Mouse (Mus musculus) frontal cortex, postnatal 10 days (tissue): ENCODE results near the gene Gm28038.

ENCODE experiments used
- DNase-seq, 2 experiments: peaks; one replicate each; pipeline ENCODE4 v3.0.0; 2022; ENCODE audit warnings: low spot score in 2 of 2, mixed read lengths in 1 of 2

Gm28038 gene

GRCm38 (mm10) chr2:30256616-30257350 lies 24.1 kb upstream of the Gm28038 start:
- no peak for DNase-seq

DNA sequence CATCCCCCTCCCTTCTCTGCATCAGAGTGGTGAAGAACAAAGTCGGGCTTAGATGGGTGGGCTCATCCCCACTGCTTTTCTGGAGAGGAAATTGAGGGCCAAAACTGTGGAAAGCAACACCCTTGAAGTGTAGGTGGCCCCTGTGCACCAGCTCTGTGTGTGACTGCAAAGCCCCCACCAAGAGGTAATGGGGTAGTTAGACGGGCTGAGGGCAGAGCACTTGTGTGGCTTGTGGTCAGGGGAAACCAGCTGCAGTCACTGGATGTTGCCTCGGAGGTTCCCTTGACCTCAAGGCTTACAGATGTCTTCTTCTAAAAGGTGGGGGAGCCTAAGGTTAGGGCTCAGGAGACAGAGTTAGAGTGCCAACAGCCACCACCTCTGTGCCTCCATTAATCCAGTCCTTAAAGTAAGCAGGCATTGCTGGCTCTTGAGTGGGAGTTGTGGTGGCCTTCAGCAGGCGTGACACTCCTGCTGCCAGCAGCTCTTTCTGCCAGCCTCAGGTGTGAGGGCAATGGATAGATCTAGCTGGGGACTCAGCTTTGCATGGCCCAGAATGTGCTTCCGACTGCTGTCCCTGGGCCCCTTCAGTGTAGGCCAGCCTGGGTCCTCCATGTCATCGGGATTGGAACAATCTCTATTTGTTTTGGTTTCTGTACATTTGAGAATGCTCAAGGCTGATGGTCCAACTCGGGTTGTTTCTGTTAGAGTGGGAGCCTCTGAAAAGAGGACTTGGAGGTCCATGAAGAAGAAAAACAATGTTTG lies 23.0 kb upstream of the Gm28038 start:
- no peak for DNase-seq

- no peak for DNase-seq
These were observed 22.2 kb upstream of the Gm28038 start for GRCm38 (mm10) chr2:30258600-30258999.

DNA sequence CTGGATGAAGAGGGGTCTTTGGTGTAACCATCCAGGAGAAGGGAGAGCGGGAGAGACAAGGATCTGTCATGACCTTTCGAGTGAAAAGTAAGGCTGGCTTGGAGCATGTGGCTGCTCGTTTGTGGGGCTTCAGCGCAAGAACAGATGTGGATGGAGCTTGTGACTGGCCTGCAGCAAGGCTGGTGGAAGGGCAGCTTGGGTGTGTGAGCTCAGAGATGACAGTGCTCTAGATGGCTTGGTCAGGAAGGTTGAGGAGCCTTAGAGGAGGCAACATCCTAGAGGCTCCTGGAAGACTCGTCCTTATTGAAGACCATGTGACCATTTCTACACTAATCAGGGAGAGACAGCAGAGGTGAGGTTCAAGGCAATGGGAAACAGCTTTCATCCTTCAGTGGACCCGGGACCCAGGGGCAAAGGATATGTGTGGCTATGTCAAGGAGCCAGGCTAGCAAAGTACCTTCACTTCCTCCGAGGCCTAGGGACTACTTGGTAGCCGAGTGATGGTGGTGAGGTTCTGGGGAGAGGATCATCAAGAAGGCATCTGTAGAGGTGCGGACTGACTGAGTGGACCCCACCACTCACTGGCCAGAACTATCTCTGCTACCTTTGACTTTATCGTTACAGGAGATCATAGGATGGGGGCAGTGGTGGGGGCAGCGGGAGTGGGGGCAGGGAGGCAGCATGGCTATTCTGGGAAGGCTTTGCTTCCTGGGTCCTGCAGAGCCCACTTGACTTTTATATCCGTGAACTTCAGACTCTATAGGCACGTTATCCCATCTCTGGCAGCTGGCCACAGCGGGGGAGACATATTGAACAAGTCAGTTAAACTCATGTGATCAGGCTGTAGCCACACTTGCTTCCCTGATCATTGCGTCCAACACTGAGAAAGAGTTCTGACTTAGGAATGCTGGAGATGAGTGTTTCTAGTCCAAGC lies 21.4 kb upstream of the Gm28038 start:
- DNase-seq, result no peak

GRCm38 (mm10) chr2:30261064-30261736 lies 19.6 kb upstream of the Gm28038 start:
- DNase-seq, result no peak

DNA sequence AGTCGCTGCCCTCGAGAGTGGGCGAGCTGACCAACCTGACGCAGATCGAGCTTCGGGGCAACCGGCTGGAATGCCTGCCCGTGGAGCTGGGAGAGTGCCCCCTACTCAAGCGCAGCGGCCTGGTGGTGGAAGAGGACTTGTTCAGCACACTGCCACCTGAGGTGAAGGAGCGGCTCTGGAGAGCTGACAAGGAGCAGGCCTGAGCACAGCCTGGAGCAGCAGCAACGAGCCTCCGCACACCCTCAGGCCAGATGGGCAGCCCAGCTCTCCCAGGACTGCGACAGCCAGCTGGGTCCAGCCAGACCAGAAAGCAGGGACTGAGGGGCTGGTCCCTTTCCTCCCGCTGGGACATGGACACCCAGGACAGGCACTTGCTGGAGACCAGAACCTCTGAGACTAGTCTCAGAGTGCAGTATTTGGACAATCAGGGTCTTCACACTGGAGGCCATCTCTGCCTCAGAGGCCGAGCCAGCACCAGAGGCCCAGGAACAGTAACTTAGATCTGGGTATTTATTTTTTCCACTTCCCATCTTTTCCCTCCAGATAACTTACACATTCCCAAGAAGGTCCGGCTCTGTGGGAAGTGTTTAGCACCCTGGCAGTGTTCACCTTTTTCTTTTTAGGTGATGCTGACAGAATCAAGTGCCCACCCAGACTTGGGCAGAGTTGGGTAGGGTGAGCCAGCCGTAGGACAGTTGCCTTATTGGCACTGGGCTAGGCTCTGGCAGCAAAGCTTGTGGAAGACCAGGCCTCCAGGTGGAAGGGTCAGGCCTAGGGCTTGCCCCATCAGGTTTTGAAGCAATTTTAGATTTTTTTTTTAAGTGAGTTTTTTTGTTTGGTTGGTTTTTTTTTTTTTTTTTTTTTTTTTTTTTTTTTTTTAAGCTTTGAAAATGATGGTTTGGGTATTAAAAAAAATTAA lies 18.7 kb upstream of the Gm28038 start:
- no peak for DNase-seq

GRCm38 (mm10) chr2:30262840-30263441 lies 17.9 kb upstream of the Gm28038 start:
- peak; percentile 68 to 69 for DNase-seq

DNA sequence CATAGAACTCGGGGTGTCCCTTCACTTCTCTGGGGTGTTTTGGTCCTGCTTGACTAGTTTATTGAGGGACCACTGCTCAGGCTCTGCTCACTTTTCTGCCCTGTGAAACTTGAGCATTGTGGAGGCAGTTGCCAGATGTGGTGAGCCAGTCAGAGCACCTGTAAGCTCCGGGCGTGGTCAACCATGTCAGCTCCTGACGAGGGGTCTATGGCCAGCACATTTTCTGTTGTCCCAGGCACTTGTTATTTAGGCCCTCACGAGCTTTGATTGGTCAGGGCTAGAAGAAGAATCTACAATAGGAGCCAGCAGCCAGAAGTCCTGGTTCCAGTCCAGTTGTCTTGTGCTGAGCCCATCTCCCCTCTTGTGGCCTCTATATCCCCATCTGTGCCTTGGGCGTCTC lies 17.0 kb upstream of the Gm28038 start:
- no peak for DNase-seq

DNA sequence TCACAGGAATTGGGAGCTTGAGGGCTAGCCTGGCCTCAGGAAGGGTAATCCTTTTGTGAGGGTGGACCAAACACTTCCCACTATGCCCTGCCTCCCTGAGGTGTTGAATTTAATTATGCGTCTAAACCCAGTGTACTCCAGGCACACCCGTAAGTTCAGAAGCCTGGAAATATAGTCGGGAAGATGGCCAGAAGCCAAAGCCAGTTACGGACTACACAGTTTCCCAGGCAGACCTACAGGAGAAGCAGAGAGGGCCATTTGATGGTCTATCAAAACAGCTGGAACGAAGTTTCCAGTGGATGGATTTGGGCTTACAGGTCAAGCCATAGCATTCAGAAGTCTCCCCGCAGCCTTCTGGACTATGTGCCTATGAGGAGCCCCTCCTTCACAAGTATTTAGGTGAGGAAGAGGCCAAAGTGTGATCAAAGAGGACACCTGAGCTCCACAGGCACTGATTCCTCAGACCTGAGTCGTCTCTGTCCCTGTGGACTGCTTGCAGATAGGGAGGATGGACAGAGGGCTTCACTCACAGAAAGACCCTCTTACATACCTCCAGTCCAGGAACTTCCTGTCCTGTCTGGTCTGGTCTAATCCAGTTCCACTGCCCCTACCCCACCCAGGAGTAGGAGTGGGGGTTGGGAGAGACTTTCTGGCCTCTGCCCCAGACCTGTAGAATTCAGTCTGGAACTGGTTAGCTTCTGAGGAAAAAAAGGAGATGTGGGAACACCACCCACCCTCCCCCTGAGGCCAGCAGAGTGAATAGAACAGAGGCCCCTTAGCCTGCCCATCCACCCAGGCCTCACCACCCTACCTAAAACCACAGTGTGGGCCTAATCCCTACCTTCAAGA lies 15.9 kb upstream of the Gm28038 start:
- no peak for DNase-seq

GRCm38 (mm10) chr2:30265767-30266253 lies 15.0 kb upstream of the Gm28038 start, which contains the start of gene Phyhd1:
TSS of gene Phyhd1 (plus strand) at chr2:30266203.
- DNase-seq, result peak; percentile 46 to 73

DNA sequence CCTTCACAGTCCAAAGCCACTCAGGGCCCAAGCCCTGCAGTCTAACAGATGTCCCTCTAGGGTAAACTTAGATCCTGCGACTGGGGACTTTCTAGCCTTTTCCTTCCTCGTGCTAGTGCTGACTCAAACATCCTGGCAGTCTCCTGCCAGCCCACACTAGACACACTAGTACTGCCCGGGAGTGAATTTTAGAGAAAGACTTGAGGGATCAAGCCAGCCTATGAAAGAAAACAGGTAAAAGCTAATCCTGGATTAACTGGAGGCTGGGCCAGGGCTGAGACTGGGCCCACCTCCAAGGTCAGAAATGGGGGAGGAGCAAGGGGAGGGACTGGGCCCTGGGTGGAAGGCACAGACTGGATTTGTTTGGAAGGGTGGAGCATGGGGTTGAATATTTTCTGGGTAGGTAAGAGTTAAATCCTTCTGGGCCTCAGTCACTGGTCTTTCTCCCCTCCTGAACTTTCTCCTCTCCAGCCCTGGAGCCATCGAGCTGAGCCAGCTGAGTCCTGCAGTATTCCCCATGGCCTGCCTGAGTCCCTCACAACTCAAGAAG lies 14.4 kb upstream of the Gm28038 start:
- DNase-seq, result no peak

DNA sequence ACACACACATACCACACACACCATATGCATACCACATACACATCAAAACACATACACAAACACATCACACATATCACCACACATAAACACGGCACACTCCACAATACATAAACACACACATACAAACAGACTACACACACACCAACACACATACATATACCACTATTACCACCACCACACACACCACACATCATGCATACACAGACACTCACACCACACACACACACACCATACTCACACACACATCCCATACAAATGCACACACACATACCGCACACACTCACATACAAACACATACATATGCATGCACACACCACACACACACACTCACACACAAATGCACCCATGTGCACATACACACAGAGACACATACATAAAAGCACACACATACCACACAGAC lies 13.4 kb upstream of the Gm28038 start:
- DNase-seq, result no peak

DNA sequence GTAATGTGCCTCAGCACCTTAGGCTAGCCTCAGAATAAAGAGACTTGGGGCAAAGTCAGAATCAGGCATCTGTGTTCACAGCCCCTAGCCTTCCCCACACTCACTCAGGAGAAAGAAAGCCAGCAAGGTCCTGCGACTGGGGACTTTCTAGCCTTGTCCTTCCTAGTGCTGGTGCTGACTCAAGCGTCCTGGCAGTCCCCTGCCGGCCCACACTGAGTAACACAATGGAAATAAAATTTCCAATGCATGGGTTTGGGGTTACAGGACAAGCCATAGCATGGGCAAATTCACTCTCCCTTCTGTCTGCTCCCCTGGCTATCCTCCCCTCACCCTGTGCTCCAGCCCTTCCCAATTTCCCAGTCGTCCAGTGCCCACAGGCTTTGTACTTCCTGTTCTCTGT lies 12.5 kb upstream of the Gm28038 start:
- no peak for DNase-seq

GRCm38 (mm10) chr2:30269241-30269990 lies 11.4 kb upstream of the Gm28038 start:
- no peak for DNase-seq

DNA sequence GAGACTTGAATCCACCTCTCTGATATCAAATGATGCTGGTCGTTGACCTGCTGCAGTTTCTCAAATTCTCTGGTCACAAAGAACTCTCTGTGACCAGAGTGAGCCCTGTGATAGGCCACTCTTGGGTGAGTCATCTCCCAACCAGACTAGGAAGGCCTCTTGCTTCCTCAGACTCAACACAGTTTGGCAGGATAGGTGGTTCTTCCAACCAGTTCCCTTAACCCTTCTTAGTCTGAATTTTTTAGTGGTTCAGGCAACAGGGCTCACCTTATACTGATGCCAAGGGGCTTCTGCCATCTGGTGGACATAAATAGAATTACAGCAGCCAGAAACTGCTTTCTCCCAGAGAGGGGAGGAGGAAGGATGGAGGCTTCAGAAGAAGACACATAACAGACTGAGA lies 10.7 kb upstream of the Gm28038 start:
- DNase-seq, result peak; percentile 40 to 59

DNA sequence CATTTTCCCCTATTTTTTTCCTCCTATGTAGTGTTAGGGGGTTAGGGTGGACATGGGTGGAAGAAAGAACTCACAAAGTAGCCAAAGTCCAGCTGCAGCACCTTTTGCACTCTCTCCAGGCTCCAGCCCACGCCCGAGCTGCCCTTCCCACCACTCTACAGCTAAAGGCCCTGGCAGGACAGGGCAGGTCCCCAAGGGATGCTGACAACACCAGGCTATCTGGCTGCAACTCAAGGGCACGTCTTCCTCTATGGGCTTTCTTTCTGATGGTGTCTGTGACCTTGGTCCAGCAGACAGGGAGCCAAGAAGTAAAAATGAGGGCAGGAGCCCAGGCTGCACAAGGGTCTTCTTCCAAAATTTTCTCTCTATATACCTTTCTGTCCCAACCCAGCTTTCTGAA lies 808 bp downstream of the Gm28038 start:
- DNase-seq, result no peak

DNA sequence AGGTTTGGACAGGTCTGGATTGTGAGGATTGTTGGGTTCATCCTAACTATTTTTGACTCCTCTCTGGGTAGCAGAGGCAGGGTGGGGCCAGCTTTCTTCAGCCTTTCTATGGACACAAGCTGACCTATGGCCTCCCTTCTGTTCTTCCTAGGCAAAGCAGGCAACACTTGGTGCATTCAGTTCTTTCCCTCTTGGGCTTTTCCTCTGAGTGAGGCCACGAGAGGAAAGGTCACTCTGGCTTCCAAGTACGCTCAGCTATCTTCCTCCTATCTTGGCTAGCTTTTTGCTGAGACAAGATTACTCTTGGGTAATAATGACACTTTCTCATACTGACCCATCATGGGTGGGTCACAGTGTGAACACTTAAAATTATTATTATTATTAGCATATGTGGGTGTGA lies 2.4 kb downstream of the Gm28038 start:
- no peak for DNase-seq

GRCm38 (mm10) chr2:30285004-30285403 lies 4.2 kb downstream of the Gm28038 start:
- DNase-seq, result no peak
